Mouse (Mus musculus) cerebellum, adult 2 months (tissue): ENCODE data around the gene 1700020N01Rik.

ENCODE experiments used
- CTCF ChIP-seq: fragments of 200-500 bp; IDR thresholded peaks from 2 replicates; pipeline ENCODE4 v1.5.1; 2011; ENCODE audit warnings: low read depth, mild to moderate bottlenecking, control low read depth, low read length, moderate library complexity, borderline replicate concordance; ENCODE audit not compliant: insufficient read depth
- POLR2A ChIP-seq: fragments of 200-500 bp; IDR thresholded peaks from 2 replicates; pipeline ENCODE4 v1.6.1; 2011; ENCODE audit warnings: low read length, control low read depth, borderline replicate concordance; ENCODE audit not compliant: insufficient read depth

DNA sequence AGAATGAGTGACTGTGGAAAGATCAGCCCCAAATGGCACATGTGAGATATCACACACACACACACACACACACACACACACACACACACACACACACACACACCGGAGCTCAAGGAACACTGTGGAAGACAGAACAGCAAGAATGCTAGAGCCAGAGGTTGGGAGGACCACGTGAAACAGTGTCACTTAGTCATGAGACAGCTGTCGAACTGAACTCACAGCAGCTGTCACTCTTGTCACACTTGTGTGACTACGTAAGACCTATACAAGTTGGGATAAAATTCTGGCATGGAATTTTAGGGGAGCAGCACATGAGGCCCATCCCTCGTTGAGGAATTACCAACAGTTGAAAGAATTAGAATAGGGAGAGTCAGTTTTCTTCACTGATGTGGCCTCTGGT, 39.7 kb downstream of the 1700020N01Rik start:
- TF ChIP-seq CTCF (no peak), POLR2A (no peak)
